Mouse (Mus musculus) heart, adult 18-20 months (tissue): ENCODE data around the gene Foxp4. TPM values are rescaled to one million over a fixed set of nuclear protein-coding genes. Genes with fewer than 3 reads are reported as not detected.

Experiments used
- DNase-seq, 2 experiments: peaks; one replicate each; pipeline ENCODE4 v3.0.0; 2021 to 2022; ENCODE audit warnings: mixed read lengths in 1 of 2
- total RNA-seq, 2 experiments: library from RNA; stranded (reverse); gene quantifications; 2 replicates each; pipeline ENCODE4 v1.2.3; 2021

Gene Foxp4
- total RNA-seq, 2 experiments from 2014 or later = 8.5 to 12.2 TPM

DNA sequence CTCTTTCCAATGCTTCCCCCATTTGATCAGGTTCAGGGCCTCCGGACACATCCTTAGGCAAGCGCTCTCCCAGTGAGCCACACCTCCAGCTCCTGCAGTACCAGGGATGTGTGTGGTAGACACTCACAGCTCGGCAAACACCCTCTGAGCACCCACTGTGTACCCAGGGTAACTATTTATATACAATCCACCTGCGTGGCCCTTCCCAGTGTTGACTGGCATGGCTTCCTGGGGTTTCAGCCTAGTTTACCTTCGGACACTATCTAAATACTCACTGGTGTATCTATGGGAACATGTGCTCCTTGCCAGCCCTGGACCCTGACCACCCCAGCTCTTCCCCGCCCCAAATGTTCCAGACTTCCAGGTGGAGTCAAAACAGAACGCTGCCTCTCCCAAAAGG is 34.7 kb downstream of the Foxp4 start:
- DNase-seq = no peak

DNA sequence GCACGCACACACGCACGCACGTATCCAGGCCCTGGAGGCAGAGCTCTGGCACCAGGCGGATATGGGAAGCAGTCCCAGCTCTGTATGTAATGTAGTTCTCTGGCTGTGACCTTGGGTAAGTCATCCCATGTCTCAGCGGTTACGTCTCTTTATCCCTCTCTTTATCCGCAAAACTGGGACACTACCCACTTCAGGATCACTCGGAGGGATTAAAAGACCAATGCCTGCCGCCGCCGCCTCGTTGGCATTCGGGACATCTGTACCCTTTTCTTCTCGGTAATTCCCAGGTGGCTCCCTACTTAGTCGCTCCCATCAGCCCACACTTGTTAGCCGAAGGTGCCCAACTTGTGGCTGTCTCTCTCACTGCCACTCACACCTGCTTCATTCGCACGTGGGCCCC is 35.2 kb downstream of the Foxp4 start:
- no peak for DNase-seq

DNA sequence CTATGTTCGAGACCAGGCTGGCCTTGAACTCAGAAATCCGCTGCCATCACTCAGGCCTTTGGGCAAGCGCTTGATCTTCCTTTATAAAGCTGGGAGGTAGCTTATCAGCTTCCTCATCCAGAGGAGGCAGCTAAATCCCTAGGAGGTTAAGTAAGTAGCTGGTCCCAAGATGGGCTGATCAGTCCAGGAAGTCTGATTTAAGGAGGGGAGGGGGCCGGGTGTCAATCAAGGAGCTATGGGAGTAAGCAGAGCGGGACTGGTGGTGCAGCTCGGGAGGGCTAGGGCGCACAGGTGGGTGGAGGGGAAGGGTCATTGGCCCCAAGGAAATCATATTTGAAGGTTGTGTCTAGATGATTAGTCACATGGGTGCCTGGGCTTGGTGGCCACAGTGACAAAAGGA is 35.8 kb downstream of the Foxp4 start:
- DNase-seq = no peak

DNA sequence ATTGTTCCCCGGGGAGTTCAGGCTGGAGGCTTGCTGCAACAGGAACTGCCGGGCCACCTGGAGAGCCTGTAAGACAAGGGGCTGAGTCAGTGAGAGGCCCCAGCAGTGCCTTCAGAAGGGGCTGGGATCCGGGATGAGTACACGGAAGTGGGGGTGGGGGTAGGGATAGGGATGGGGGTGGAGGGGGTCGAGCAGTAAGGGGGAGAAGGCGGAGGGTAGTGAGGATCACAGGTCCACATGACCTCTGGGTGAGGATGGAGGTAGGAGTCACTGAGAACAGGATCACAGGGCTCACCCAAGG is 36.3 kb downstream of the Foxp4 start:
- no peak for DNase-seq

- DNase-seq = no peak
These were observed 36.9 kb downstream of the Foxp4 start for GRCm38 (mm10) chr17:47887381-47888154.

DNA sequence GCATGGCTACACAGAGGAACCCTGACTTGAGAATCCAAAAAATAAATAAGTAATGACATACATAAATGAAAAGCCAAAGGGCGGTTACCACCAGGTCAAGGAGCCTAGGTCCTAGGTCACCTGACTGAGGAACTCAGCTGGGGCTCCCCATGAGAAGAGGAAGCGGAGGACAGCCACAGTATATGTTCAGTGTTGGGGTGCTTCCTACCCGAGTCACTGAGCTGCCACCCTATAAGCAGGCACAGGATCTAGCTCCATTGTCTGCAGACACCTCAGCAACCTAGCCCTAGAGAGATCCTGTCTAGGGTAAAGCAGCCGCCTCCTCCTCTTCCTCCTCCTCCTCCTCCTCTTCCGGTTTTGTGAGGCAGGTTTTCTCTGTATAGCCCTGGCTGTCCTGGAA is 41.3 kb downstream of the Foxp4 start:
- DNase-seq = no peak

DNA sequence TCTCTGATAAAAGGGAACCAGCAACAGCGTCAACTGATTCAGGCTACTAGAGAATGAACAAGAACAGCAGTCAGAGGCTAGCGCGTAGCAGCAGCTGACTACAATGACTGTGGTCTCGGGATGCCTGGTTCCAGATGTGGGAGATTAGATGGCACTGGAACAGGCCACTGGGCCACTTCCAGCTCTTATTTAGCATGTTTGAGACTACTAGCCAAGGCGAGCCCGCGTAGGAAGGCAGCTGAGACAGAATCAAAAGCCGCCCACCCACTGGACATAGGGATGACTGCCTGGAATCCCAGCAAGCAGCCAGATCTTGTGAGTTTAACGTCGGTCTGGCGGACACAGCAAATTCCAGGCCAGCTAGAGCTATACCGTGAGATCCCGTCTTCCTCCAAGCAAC is 43.1 kb downstream of the Foxp4 start:
- DNase-seq = no peak

GRCm38 (mm10) chr17:47879207-47879606 is 45.2 kb downstream of the Foxp4 start:
- DNase-seq = no peak

- DNase-seq = peak in 1 of 2 experiments; percentile 47
These were observed 45.9 kb downstream of the Foxp4 start for GRCm38 (mm10) chr17:47878378-47879089.

DNA sequence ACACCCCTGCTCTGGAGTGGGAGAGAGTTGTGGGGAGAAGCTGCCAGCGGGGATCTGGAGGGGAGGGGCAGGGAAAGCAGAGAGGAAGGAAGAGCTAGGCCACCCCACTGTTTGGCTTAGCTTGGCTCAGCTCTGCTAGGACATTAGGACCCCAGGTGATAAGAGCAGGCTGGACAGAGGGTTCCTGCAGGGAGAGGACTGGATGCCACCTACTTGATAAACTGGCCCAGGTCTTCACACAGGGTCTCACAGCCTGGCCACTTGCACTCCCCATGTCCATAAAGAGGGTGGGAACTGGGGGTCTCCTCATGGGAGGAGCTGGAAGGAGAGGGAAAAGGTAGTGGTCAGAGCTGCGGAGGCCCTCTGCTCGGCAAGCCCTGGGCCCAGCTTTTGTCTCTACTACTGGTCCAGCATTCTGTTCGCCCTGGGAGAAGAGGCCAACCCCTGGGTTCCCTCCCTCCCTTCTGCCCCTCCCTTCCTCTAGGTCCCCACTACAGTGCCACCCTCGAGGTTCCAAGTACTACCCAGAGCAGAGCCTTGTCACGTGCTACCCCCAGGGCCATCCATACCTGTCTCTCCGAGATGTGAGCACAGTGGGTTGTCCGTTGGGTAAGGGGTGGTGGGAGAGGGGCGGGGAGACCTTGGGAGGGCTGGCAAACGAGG is 46.6 kb downstream of the Foxp4 start:
- DNase-seq = no peak

DNA sequence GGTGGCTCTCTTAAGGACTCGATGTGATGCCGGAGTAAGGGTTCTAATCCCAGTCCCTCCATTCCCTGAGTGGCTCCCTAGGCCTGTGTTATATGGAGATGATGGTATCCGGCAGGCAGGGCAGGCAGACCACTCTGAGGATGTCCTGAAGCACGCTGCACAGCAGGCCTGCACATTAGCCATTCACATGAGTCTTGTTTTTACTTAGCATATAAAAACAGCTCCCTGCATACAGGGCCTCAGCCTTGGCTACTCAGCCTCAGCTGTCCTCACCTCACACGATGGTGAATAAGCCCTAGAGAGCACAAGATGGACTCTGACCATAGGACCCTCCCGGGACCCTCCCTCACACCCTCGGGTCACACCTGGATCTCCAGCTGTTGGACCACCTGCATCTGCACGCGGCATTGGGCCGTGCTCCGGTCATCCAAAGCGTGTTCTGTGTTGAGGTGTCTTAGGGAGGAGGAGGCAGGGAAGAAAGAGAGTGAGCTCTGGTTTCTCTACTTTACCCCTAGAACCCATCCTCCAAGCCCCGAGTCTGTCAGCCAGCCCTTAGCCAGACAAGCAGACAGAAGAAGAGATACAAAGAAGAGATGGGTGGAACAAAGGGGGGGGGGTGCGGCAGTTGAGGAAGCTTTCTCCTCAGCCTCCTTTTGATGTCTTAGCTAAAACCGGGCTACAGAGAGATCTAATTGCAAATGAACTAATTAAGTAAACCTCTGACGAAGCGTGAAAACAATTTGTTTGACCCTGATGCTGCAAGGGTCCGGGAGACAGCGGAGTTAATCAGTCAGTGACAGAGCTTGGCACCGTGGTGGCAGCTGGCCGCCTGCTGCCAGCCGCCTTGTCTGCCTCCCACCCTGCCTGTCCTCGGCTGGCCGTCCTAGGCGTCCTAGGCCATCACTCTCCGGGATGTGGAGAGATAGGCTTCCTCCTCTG is 47.4 kb downstream of the Foxp4 start:
- no peak for DNase-seq

DNA sequence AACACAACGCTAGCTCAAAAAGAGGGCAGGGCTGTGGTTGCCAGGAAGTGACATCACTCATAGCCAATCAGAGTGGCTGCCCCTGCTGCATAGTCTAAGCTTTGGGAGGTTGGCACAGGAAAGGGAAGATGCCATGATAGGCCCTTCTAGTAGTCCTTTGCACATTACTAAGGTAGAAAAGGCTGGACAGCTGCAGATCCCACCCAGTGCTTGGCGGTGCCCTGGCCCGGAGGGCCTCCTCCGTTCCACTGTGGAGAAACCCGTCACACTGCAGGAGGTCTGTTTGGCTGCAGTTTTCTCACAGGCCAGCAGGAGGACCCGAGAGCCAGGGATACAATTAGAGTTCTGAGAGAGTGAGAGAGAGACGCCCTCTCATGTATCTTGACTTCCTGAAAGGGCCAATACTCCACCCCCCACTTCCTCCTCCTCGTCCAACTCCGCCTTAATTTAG is 51.1 kb downstream of the Foxp4 start:
- DNase-seq = peak; percentile 86 to 93

DNA sequence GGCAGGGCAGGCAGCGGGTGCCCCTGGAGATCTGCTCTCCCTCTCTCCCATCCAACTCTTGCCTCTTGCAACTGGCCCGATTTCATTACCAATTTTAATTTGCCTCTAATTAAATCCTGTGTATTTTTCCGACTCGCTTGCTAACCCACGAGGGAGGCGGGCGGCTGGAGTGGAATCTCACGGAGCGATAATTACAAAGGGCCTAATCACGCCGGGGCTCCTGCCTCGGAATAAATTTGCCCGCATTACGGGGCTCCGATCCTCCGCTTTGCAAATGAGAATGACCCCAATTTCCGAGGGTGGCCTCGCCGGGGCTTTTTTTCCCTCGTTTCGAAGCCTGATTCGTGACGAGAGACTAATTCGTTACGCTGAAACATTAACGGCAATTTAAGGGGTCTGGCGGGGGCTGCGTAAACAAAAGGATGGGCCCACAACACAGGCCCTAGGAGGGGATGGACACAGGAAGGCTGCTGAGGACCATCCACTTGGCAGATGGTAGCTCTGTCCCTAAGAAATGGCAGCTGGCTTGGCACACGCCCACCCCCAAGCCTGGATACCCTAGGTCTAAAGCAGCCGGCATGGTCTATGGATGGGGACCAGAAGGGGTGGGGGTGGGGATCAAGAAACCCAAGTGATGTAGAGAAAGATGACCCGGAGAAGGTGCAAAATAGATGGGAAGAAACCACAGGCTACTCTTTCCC is 52.0 kb downstream of the Foxp4 start:
- no peak for DNase-seq

DNA sequence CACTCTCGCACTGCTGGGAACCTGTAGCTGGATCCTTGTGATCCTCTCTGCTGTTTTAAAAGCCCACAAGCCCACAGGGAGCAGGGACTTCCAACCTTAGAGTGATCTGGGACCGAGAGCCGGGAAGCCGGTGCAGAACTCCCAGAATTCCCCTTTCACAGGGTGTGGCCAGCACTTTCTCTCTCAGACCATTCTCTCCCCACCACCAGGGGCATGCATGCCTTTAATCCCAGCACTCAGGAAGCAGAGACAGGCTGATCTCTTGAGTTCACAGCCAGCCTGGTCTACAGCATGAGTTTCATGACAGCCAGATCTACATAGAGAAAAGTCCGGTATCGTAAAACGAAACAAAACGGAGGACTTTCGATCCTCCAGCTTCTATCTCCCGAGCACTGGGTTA is 54.6 kb downstream of the Foxp4 start:
- DNase-seq = no peak

GRCm38 (mm10) chr17:47866037-47866436 is 58.4 kb downstream of the Foxp4 start:
- no peak for DNase-seq

DNA sequence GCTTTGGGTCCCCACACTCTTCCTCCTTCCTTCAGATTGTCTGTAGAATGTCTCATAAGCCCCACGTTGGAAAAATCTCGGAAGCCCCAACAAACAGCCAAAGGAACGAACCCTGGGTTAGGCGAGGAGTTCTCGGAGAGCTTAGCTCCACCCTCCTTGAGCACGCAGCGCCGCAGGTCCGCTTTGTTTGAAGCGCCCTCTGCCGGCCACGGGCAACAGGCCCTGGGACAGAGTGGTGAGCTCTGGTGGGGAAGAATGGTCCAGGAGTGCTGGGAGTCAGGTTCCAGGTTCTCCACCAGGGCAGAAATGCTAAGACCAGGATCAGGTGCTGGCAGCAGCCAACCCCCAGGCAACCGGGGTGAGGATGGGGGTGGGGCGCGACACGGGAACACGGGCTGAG is 59.9 kb downstream of the Foxp4 start:
- peak; percentile 84 to 93 for DNase-seq

GRCm38 (mm10) chr17:47863437-47863836 is 61.0 kb downstream of the Foxp4 start:
- DNase-seq = no peak

DNA sequence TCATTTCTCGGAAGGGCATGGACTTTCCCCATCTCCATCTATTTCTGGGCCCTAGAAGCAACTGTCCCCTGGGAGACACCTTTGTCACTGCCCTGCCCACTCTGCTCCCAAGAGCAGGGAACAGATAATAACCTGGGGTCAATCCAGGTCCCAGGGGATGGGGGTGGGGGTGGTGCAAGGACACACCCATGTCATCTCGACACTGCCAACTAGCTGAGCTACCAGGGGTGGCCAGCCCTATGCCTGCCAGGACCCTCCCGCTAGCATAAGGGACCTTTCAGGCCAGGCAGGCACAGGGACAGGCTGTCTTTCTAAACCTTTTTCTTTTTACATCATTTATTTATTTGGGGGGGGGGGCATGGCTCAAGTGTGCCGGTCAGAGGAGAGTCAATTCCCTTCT is 61.4 kb downstream of the Foxp4 start:
- DNase-seq = no peak

DNA sequence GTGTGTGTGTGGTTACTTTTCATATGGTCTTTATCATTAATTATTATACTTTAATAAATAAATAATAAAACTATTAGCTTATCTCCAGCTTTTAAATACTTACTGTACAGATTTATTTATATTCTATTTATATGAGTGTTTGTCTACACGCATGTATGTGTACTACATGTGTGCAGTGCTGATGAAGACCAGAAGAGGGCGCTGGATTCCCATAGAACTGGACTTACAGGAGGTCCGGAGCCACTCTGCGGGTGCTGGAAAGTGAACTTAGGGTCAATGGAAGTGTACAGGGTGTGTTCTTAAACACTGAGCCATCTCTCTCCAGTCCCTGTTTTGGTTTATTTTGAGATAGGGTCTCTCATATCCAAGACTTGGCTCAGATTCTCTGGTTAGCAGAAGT is 68.9 kb downstream of the Foxp4 start:
- no peak for DNase-seq

GRCm38 (mm10) chr17:47854908-47855307 is 69.5 kb downstream of the Foxp4 start:
- DNase-seq = no peak

GRCm38 (mm10) chr17:47853760-47854159 is 70.7 kb downstream of the Foxp4 start:
- no peak for DNase-seq

GRCm38 (mm10) chr17:47853336-47853735 is 71.1 kb downstream of the Foxp4 start:
- DNase-seq = no peak
